Mouse (Mus musculus) neural tube, embryonic 12.5 days (tissue): ENCODE measurements around the gene 4930432K21Rik. TPM values are rescaled to one million over a fixed set of nuclear protein-coding genes. Genes with fewer than 3 reads are reported as not detected.

Source experiments
- ATAC-seq: fragments of 200-750 bp; cut with Nextera tagmentation; 2 replicates; pipeline ENCODE4 v1.8.0; 2017; ENCODE audit warnings: low read depth, mild to moderate bottlenecking, moderate TSS enrichment, moderate library complexity; ENCODE audit not compliant: low FRiP score
- H3K27ac ChIP-seq: fragments of 300-500 bp; sonication (generic); 2 replicates; pipeline ENCODE4 v1.5.1; 2016
- H3K27me3 ChIP-seq: fragments of 300-500 bp; sonication (generic); replicated peaks from 2 replicates; pipeline ENCODE4 v1.6.1; 2016; ENCODE audit warnings: mild to moderate bottlenecking
- H3K36me3 ChIP-seq: fragments of 300-500 bp; sonication (generic); 2 replicates; pipeline ENCODE4 v1.6.1; 2016; ENCODE audit warnings: mild to moderate bottlenecking
- H3K4me1 ChIP-seq: fragments of 300-500 bp; sonication (generic); 2 replicates; pipeline ENCODE4 v1.6.1; 2016
- H3K4me2 ChIP-seq: fragments of 300-500 bp; sonication (generic); replicated peaks from 2 replicates; pipeline ENCODE4 v1.6.1; 2016; ENCODE audit warnings: mild to moderate bottlenecking
- H3K4me3 ChIP-seq: fragments of 300-500 bp; sonication (generic); 2 replicates; pipeline ENCODE4 v1.5.1; 2016
- H3K9ac ChIP-seq: fragments of 300-500 bp; sonication (generic); 2 replicates; pipeline ENCODE4 v1.6.1; 2016; ENCODE audit warnings: mild to moderate bottlenecking
- H3K9me3 ChIP-seq: fragments of 300-500 bp; sonication (generic); 2 replicates; pipeline ENCODE4 v1.6.1; 2016; ENCODE audit warnings: mild to moderate bottlenecking
- WGBS: fragments of 180-500 bp; shearing (Covaris S2); methylation state at CpG from one replicate; pipeline ENCODE4 v1.1.7; 2016; 5-methylcytosine and 5-hydroxymethylcytosine counted together
- polyA plus RNA-seq: library from polyadenylated mRNA; unstranded; fragments of >200 nt; fragmentation: Nextera tagmentation; extraction: Ambion mirVana; gene quantifications from 2 replicates; pipeline ENCODE4 v1.2.1, GENCODE M21; 2016

Gene 4930432K21Rik
- polyA plus RNA-seq, 1 experiment from 2014 or later = 1.9 TPM

- Histone ChIP-seq H3K4me2 (no peak overlapping the region), H3K4me3 (no peak overlapping the region), H3K9me3 (no peaks in the 10 kb centered on the region), H3K4me1 (no peaks in the 10 kb centered on the region), H3K27ac (no peak overlapping the region), H3K9ac (no peak overlapping the region), H3K27me3 (0 out of 2 replicates have a peak, but pooled peaks cover 7% of the 10 kb centered on the region), H3K36me3 (peaks cover under 1% of the 10 kb centered on the region)
- 82% methylated on average over 2 of the region's 2 CpGs for WGBS
- ATAC-seq = no peak
Measured at GRCm38 (mm10) chr8:84126742-84127141, 21.1 kb upstream of the 4930432K21Rik start.

- no peak overlapping the region for H3K27ac ChIP-seq
Measured at GRCm38 (mm10) chr8:84127202-84127901, 20.5 kb upstream of the 4930432K21Rik start.

GRCm38 (mm10) chr8:84128277-84128676 is 19.5 kb upstream of the 4930432K21Rik start:
- Histone ChIP-seq H3K27ac (no peak overlapping the region), H3K9ac (no peak overlapping the region), H3K4me1 (no peaks in the 10 kb centered on the region), H3K27me3 (0 out of 2 replicates have a peak, but pooled peaks cover 7% of the 10 kb centered on the region), H3K36me3 (peaks cover 16% of the 10 kb centered on the region), H3K4me2 (no peak overlapping the region), H3K9me3 (no peaks in the 10 kb centered on the region), H3K4me3 (no peak overlapping the region)
- ATAC-seq = no peak
- 73% methylated on average over 8 of the region's 8 CpGs for WGBS

More at GRCm38 (mm10) chr8:84127202-84127901, 20.5 kb upstream of the 4930432K21Rik start:
- H3K36me3 ChIP-seq = peaks cover 6% of the 10 kb centered on the region
- H3K9me3 ChIP-seq = no peaks in the 10 kb centered on the region
- H3K4me2 ChIP-seq = no peak overlapping the region
- H3K4me1 ChIP-seq = no peaks in the 10 kb centered on the region
- H3K9ac ChIP-seq = no peak overlapping the region
- H3K4me3 ChIP-seq = no peak overlapping the region
- 71% methylated on average over 17 of the region's 17 CpGs for WGBS
- H3K27me3 ChIP-seq = 0 out of 2 replicates have a peak, but pooled peaks cover 7% of the 10 kb centered on the region
- no peak for ATAC-seq

GRCm38 (mm10) chr8:84130806-84131205 is 17.0 kb upstream of the 4930432K21Rik start:
- Histone ChIP-seq H3K4me1 (no peaks in the 10 kb centered on the region), H3K27ac (no peak overlapping the region), H3K4me2 (no peak overlapping the region), H3K9ac (no peak overlapping the region), H3K4me3 (no peak overlapping the region), H3K9me3 (no peaks in the 10 kb centered on the region), H3K27me3 (0 out of 2 replicates have a peak, but pooled peaks cover 7% of the 10 kb centered on the region), H3K36me3 (peaks cover 41% of the 10 kb centered on the region)
- WGBS = 40% methylated on average over 30 of the region's 30 CpGs
- ATAC-seq = no peak

GRCm38 (mm10) chr8:84132225-84132624 is 15.6 kb upstream of the 4930432K21Rik start:
- Histone ChIP-seq H3K4me1 (no peaks in the 10 kb centered on the region), H3K9ac (no peak overlapping the region), H3K36me3 (peaks cover 55% of the 10 kb centered on the region), H3K27ac (no peak overlapping the region), H3K9me3 (no peaks in the 10 kb centered on the region), H3K4me2 (no peak overlapping the region), H3K27me3 (0 out of 2 replicates have a peak, but pooled peaks cover 7% of the 10 kb centered on the region), H3K4me3 (no peak overlapping the region)
- ATAC-seq = no peak
- 90% methylated on average over 8 of the region's 8 CpGs for WGBS

GRCm38 (mm10) chr8:84137848-84138247 is 10.0 kb upstream of the 4930432K21Rik start:
- H3K4me1 ChIP-seq = no peaks in the 10 kb centered on the region
- no peak overlapping the region for H3K4me2 ChIP-seq
- H3K4me3 ChIP-seq = no peak overlapping the region
- no peaks in the 10 kb centered on the region for H3K9me3 ChIP-seq
- H3K27ac ChIP-seq = no peak overlapping the region
- H3K36me3 ChIP-seq = peaks cover 97% of the 10 kb centered on the region
- H3K27me3 ChIP-seq = no peaks in the 10 kb centered on the region
- H3K9ac ChIP-seq = no peak overlapping the region
- ATAC-seq = no peak
- 93% methylated on average over 3 of the region's 3 CpGs for WGBS

- Histone ChIP-seq H3K36me3 (peaks cover 84% of the 10 kb centered on the region), H3K4me3 (no peak overlapping the region)
- ATAC-seq = no peak
Measured at GRCm38 (mm10) chr8:84140838-84141237, 7.0 kb upstream of the 4930432K21Rik start.

GRCm38 (mm10) chr8:84144636-84145245 is 3.1 kb upstream of the 4930432K21Rik start:
- peaks cover 45% of the 10 kb centered on the region for H3K36me3 ChIP-seq
- ATAC-seq = no peak
- peaks cover 13% of the 10 kb centered on the region for H3K4me1 ChIP-seq
- H3K27ac ChIP-seq = no peak overlapping the region
- H3K4me3 ChIP-seq = no peak overlapping the region
- H3K9ac ChIP-seq = no peak overlapping the region
- H3K27me3 ChIP-seq = no peaks in the 10 kb centered on the region
- no peaks in the 10 kb centered on the region for H3K9me3 ChIP-seq
- WGBS = 96% methylated on average over 8 of the region's 8 CpGs
- no peak overlapping the region for H3K4me2 ChIP-seq

More at GRCm38 (mm10) chr8:84140838-84141237, 7.0 kb upstream of the 4930432K21Rik start:
- 89% methylated on average over 4 of the region's 4 CpGs for WGBS
- H3K27me3 ChIP-seq = no peaks in the 10 kb centered on the region
- H3K27ac ChIP-seq = no peak overlapping the region
- H3K4me1 ChIP-seq = no peaks in the 10 kb centered on the region
- H3K4me2 ChIP-seq = no peak overlapping the region
- no peak overlapping the region for H3K9ac ChIP-seq
- H3K9me3 ChIP-seq = no peaks in the 10 kb centered on the region

- Histone ChIP-seq H3K27ac (no peak overlapping the region), H3K9ac (peak overlapping the region; percentile 73), H3K4me1 (peaks cover 13% of the 10 kb centered on the region), H3K9me3 (no peaks in the 10 kb centered on the region), H3K4me2 (peak overlapping the region; percentile 95), H3K36me3 (peaks cover 26% of the 10 kb centered on the region), H3K4me3 (peak overlapping the region; percentile 52), H3K27me3 (no peaks in the 10 kb centered on the region)
- peak; percentile 62 for ATAC-seq
- 8% methylated on average over 14 of the region's 14 CpGs for WGBS
Measured at GRCm38 (mm10) chr8:84147324-84147766, 480 bp upstream of the 4930432K21Rik start.

GRCm38 (mm10) chr8:84148531-84148850 is 666 bp downstream of the 4930432K21Rik start:
- 0 out of 2 replicates have a peak overlapping the region, but pooled peaks have one; percentile 73 for H3K9ac ChIP-seq
- H3K9me3 ChIP-seq = no peaks in the 10 kb centered on the region
- H3K27ac ChIP-seq = no peak overlapping the region
- H3K27me3 ChIP-seq = no peaks in the 10 kb centered on the region
- ATAC-seq = 0 out of 2 replicates have a peak, but pooled peaks have one; percentile 6
- H3K4me3 ChIP-seq = no peak overlapping the region
- peak overlapping the region; percentile 95 for H3K4me2 ChIP-seq
- peaks cover 13% of the 10 kb centered on the region for H3K4me1 ChIP-seq
- WGBS = 90% methylated on average over 5 of the region's 5 CpGs
- peaks cover 14% of the 10 kb centered on the region for H3K36me3 ChIP-seq

- Histone ChIP-seq H3K4me2 (no peak overlapping the region), H3K36me3 (peaks cover 7% of the 10 kb centered on the region), H3K4me3 (no peak overlapping the region), H3K9ac (no peak overlapping the region), H3K9me3 (no peaks in the 10 kb centered on the region), H3K4me1 (peaks cover 13% of the 10 kb centered on the region), H3K27me3 (no peaks in the 10 kb centered on the region), H3K27ac (no peak overlapping the region)
- WGBS = 73% methylated on average over 3 of the region's 3 CpGs
- ATAC-seq = no peak
Measured at GRCm38 (mm10) chr8:84149181-84149580, 1.4 kb downstream of the 4930432K21Rik start.

GRCm38 (mm10) chr8:84157620-84158019 is 9.8 kb downstream of the 4930432K21Rik start:
- Histone ChIP-seq H3K9me3 (no peaks in the 10 kb centered on the region), H3K9ac (no peak overlapping the region), H3K27ac (no peak overlapping the region), H3K36me3 (peaks cover 17% of the 10 kb centered on the region), H3K4me1 (no peaks in the 10 kb centered on the region), H3K4me3 (no peak overlapping the region), H3K4me2 (no peak overlapping the region), H3K27me3 (no peaks in the 10 kb centered on the region)
- 95% methylated on average over 4 of the region's 4 CpGs for WGBS
- no peak for ATAC-seq
